Mouse (Mus musculus) forebrain, postnatal 0 days (tissue): ENCODE data around the gene Mybpc3. TPM values are rescaled to one million over a fixed set of nuclear protein-coding genes. Genes with fewer than 3 reads are reported as not detected.
A peak's percentile ranks its signal among the peaks of the same experiment; 100 is the strongest.

Source experiments
- ATAC-seq: fragments of 200-750 bp; cut with Nextera tagmentation; 2 replicates; pipeline ENCODE4 v1.8.0; 2017; ENCODE audit warnings: mild to moderate bottlenecking, moderate library complexity
- DNase-seq: peaks from one replicate; pipeline ENCODE4 v3.0.0-alpha.2; 2015
- H3K27ac ChIP-seq: fragments of 300-500 bp; sonication (generic); 2 replicates; pipeline ENCODE4 v1.5.1; 2014; ENCODE audit warnings: low read depth, mild to moderate bottlenecking, antibody characterized with exemption, low read length, moderate library complexity, mixed read lengths
- H3K27me3 ChIP-seq: fragments of 300-500 bp; sonication (generic); 2 replicates; pipeline ENCODE4 v1.6.1; 2014; ENCODE audit warnings: mild to moderate bottlenecking, low read length, mixed read lengths; ENCODE audit not compliant: insufficient read depth
- H3K36me3 ChIP-seq: fragments of 300-500 bp; sonication (generic); 2 replicates; pipeline ENCODE4 v1.6.1; 2014; ENCODE audit warnings: mild to moderate bottlenecking, moderate library complexity; ENCODE audit not compliant: insufficient read depth
- H3K4me1 ChIP-seq: fragments of 300-500 bp; sonication (generic); 2 replicates; pipeline ENCODE4 v1.6.1; 2014; ENCODE audit warnings: antibody characterized with exemption; ENCODE audit not compliant: insufficient read depth
- H3K4me2 ChIP-seq: fragments of 300-500 bp; sonication (generic); 2 replicates; pipeline ENCODE4 v1.6.1; 2014; ENCODE audit warnings: low read depth, mild to moderate bottlenecking, moderate library complexity
- H3K4me3 ChIP-seq: fragments of 300-500 bp; sonication (generic); 2 replicates; pipeline ENCODE4 v1.5.1; 2014; ENCODE audit warnings: low read depth, low read length, mixed read lengths
- H3K9ac ChIP-seq: fragments of 300-500 bp; sonication (generic); 2 replicates; pipeline ENCODE4 v1.6.1; 2014; ENCODE audit warnings: mild to moderate bottlenecking
- H3K9me3 ChIP-seq: fragments of 300-500 bp; sonication (generic); 2 replicates; pipeline ENCODE4 v1.6.1; 2016; ENCODE audit warnings: low read length
- CTCF ChIP-seq: sonication (generic); IDR thresholded peaks from 2 replicates; pipeline ENCODE4 v1.5.1; 2016; ENCODE audit warnings: antibody characterized with exemption, control low read depth, low read depth
- WGBS: fragments of 180-500 bp; shearing (Covaris S2); extraction: QIAGEN DNeasy Blood & Tissue Kit; methylation state at CpG from one replicate; pipeline ENCODE4 v1.1.7; 2014; 5-methylcytosine and 5-hydroxymethylcytosine counted together
- polyA plus RNA-seq: library from polyadenylated mRNA; unstranded; fragments of >200 nt; fragmentation: Nextera tagmentation; extraction: Ambion mirVana; gene quantifications from 2 replicates; pipeline ENCODE4 v1.2.1, GENCODE M21; 2015
- total RNA-seq: library from RNA; depleted of rRNA; stranded (reverse); fragments of >200 nt; gene quantifications from 2 replicates; pipeline ENCODE4 v1.2.3, GENCODE M21; 2014; rRNA removed

Gene Mybpc3
- 0.38 TPM in 1 of 2 replicates, not detected in the other for total RNA-seq
- polyA plus RNA-seq = 0.04 TPM in 1 of 2 replicates, not detected in the other

DNA sequence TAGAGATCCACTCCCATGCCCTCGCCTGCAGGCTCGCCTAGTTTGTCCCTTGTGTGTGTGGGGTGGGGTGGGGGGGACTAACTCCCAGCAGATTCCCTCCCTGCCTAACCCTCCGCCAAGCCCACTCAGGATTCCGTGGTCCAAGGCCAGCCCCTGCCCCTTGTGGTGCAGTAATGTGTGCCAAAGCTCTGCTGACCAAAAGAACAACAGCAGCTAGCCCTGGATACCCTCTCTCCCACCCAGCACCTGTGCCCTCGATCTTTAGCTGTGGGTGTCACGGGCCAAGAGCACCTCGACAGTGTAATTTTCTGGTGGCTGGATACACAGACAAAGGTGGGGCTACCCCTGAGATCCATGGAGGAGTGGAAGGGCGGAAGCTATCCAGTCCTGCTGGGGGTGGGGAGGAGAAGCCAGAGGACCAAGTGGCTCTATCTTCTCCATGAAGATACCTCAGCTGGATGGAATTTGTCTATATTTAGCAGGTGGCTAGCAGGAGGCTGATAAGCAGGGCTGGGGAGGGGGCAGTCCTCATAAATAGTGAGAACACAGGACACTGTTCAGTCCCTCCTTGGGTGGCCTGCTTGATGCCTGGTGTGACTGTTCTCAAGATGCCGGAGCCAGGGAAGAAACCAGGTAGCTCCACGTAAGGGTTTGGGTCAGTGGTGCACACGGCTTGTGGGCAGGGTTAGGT is at the start of gene Mybpc3:
Mybpc3 (plus strand) TSS at position 560 of the 691 bp plus-strand sequence.
- Histone ChIP-seq H3K27me3 (peaks cover 4% of the 10 kb centered on the region; the same call in 1 of the 2 replicates), H3K4me1 (no peaks in the 10 kb centered on the region), H3K36me3 (no peaks in the 10 kb centered on the region), H3K4me2 (no peak within 1 kb of the TSS), H3K9me3 (no peaks in the 10 kb centered on the region), H3K27ac (no peak within 1 kb of the TSS), H3K9ac (no peak within 1 kb of the TSS), H3K4me3 (no peak within 1 kb of the TSS)
- no peak for DNase-seq
- WGBS = 79% methylated on average over 11 of the region's 11 CpGs
- TF ChIP-seq CTCF = no peak
- ATAC-seq = no peak

DNA sequence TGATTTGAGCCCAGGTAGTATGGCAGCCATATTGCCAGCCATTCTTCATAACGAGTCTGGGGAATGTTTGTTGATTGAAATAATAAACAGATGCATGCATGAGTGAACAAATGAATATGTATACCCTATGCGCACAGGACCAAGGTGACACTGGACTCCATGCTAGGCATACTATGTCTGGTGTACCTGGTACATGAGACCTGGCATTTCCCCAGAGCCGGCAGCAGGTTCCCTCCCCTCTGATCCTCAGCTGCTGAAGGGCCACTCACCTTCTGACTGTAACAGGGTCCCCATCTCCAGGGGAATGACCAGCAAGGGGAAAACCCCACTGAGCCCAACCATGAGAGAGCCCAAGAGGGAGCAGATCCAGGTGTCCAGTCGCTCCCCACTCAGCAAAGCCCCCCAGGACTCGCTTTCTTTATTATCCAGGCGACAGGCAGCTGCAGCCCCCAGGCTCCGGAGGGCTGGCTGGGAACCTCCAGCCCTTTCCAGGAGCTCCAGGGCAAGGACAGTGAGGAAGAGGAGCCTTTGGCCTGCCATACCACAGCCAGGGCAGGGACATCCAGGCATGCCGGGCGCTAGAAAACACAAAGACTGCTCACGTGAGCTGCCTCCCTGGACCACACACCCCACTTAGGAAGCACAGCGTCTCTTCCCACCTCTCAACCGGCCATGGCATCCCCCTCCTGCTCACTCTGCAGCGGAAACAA is 49.6 kb upstream of the Mybpc3 start:
- DNase-seq (no peak), ATAC-seq (no peak)
- Histone ChIP-seq H3K4me2 (peak overlapping the region; percentile 91), H3K9me3 (no peaks in the 10 kb centered on the region), H3K27ac (no peak overlapping the region), H3K9ac (no peak overlapping the region), H3K36me3 (peaks cover 19% of the 10 kb centered on the region), H3K4me1 (peaks cover 18% of the 10 kb centered on the region), H3K27me3 (no peaks in the 10 kb centered on the region), H3K4me3 (0 out of 2 replicates have a peak overlapping the region, but pooled peaks have one; percentile 88)
- TF ChIP-seq CTCF = no peak
- 60% methylated on average over 13 of the region's 13 CpGs for WGBS

DNA sequence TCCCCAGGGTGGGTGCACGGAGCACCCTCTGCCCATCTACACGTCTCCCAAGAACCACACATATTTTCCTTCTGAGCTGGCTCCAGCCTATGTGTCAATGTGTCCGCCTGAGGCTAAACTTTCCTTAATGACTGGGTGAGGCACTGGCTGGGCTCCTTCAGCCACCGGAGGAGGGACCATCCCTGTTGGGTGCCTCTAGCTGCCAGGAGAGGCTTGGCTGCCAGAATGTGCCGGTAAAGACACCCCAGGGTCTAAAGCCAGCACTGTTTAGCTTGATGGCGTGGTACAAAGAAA is 49.1 kb upstream of the Mybpc3 start:
- Histone ChIP-seq H3K9ac (no peak overlapping the region), H3K4me3 (peak overlapping the region; percentile 88), H3K9me3 (no peaks in the 10 kb centered on the region), H3K27me3 (no peaks in the 10 kb centered on the region), H3K4me2 (peak overlapping the region; percentile 91), H3K36me3 (peaks cover 14% of the 10 kb centered on the region), H3K4me1 (peaks cover 18% of the 10 kb centered on the region), H3K27ac (no peak overlapping the region)
- no peak for TF ChIP-seq CTCF
- 43% methylated on average over 6 of the region's 6 CpGs for WGBS
- DNase-seq (no peak), ATAC-seq (no peak)

DNA sequence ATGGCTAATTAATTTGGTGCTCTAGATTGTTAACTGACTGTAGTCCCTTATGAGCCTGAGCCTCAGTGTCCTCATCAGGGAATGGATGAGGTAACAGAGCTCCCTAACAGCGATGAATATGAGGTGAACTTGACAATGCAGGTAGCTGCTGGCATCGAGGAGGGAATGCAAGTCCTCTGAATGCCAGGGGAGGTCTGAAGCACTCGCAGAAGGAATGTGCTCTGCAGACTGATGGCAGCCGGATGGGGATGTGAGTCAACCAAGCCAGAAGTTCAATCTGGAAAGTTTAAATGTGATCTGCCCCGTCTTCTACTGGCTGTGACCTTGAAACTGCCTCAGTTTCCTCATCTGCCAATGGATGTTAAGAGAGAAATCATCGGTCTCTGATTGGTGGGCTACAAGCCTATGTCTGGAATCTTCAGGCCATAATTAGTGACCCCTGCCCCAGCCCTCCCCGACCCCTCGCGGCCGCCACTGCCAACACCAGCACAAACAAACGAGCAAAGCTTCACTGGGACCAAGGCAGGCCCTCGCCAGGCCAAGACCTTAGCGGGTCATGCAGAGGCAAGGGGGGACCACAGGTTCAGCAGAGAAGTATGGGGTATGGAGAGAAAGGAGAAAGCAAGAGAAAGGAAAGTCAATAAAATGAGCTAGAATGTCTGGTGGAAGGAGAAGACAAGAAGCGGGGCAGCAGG is 48.5 kb upstream of the Mybpc3 start:
- Histone ChIP-seq H3K9me3 (no peaks in the 10 kb centered on the region), H3K36me3 (peaks cover 8% of the 10 kb centered on the region), H3K27me3 (no peaks in the 10 kb centered on the region), H3K4me3 (peak overlapping the region; percentile 88), H3K4me2 (peak overlapping the region; percentile 91), H3K27ac (peak overlapping the region; percentile 70), H3K9ac (peak overlapping the region; percentile 78), H3K4me1 (peaks cover 18% of the 10 kb centered on the region)
- no peak for TF ChIP-seq CTCF
- ATAC-seq = no peak
- WGBS = 11% methylated on average over 14 of the region's 14 CpGs
- no peak for DNase-seq

DNA sequence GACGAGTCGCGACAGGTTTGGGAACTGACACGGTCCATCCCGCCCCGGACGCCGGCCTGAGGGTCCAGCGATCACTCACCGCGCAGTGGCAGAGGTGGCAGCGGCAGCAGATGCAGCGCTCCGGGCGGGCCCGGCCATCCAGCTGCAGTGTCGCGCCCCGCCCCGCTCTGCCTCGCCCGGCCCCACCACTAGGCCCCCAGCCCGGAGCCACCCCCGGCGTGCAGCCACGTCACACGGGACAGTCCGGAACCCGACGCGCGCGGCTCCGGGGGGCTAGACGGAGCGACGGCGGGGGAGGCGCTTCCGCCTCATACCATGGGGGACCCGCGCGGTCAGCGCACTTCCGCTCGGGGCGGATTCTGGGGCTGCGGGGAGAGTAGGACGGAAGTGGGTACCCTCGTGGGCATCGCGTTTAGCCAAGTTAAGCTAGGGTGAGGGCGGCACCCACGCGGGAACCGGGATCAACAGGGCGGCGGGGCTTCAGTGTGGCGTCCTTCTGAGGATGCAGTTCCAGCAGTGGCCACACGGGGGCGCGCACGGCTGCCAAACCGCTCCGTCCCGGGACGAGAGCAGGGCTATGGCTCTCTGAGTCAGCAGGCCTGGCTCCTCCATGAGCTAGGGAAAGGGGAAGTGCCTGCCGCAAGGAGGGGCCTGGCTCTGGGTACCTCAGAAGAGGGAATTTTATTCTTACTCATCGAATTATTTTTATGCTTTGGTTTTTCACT is 47.7 kb upstream of the Mybpc3 start, which contains the start of gene Slc39a13:
Slc39a13 (minus strand) TSS at position 342 of the 725 bp plus-strand sequence.
- Histone ChIP-seq H3K4me2 (peak within 1 kb of the TSS; percentile 91), H3K36me3 (peaks cover 3% of the 10 kb centered on the region; the same call in 1 of the 2 replicates), H3K4me3 (peak within 1 kb of the TSS; percentile 88), H3K4me1 (peaks cover 18% of the 10 kb centered on the region), H3K9ac (peak within 1 kb of the TSS; percentile 78), H3K27me3 (no peaks in the 10 kb centered on the region), H3K27ac (peak within 1 kb of the TSS; percentile 70), H3K9me3 (no peaks in the 10 kb centered on the region)
- DNase-seq (peak; percentile 97), ATAC-seq (peak; percentile 98)
- WGBS = under 1% methylated on average over 68 of the region's 69 CpGs
- peak; percentile 100 for TF ChIP-seq CTCF

DNA sequence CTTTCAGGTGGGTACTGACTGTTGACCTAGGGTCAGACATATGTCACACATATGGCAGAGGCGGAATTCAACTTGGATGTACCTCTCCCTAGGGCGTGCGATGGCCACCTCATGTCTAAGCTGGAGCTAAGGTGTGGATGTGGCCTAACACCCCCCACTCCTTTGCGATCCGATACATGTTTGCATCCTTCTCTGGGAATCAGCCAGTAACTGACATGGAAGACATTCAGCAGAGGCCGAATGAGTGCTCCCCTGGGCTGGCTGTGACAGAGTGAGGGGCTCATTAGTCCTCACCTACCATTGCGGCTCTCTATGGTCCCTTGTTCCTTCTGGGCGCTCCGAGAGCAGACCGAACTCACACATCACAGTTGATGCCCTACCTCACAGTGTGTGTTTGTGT is 46.9 kb upstream of the Mybpc3 start:
- TF ChIP-seq CTCF = no peak
- 86% methylated on average over 10 of the region's 10 CpGs for whole genome bisulfite sequencing
- Histone ChIP-seq H3K4me2 (peak overlapping the region; percentile 91), H3K36me3 (peaks cover 3% of the 10 kb centered on the region; the same call in 1 of the 2 replicates), H3K9me3 (no peaks in the 10 kb centered on the region), H3K27ac (peak overlapping the region; percentile 70), H3K27me3 (no peaks in the 10 kb centered on the region), H3K9ac (peak overlapping the region; percentile 78), H3K4me3 (peak overlapping the region; percentile 88), H3K4me1 (peaks cover 18% of the 10 kb centered on the region)
- no peak for DNase-seq
- no peak for ATAC-seq
